Comparison of ENCODE assay signal across 23 mouse cellular contexts in the genomic region with DNA sequence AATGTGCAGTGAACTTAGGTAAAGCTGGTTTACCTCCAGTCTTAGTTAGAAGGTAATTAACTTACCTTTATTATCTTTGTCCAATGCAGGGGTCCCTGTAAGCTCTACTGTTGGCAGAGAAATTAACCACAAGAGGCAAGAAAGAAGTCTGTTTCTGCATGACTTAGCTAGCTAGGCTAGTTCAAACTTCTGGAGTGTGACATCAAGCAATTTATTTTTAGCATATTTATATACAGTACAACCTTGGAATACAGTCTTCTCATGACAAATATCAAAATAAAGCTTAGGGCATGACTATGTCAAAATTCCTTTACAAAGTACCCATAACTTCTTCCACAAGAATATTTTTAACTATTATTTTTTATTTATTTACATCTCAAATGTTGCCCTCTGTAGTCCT.
"Had no signal": no experiment of that assay in that cellular context is flagged by ENCODE, and none has a peak within 500 bp of the region (broad histone marks: within the 10 kb centered on the region; RNA-seq: fewer than 3 reads in every experiment).

No protein-coding gene starts in this region.

- H3K27me3 ChIP-seq: embryonic facial prominence, embryonic 12.5 days; embryonic facial prominence, embryonic 13.5 days; embryonic facial prominence, embryonic 15.5 days; forebrain, embryonic 12.5 days; forebrain, embryonic 13.5 days; forebrain, embryonic 15.5 days had no signal

- ATAC-seq: forebrain, embryonic 13.5 days; forebrain, embryonic 14.5 days; forebrain, embryonic 15.5 days; forebrain, embryonic 16.5 days; forebrain, postnatal 0 days had no signal

- DNase-seq: cerebellum, adult 9-10 months; cerebellum, adult 9-11 months; cerebellum, postnatal 10 days; cerebellum, postnatal 14 days; cerebellum, postnatal 25 days; cerebellum, postnatal 36 days; embryo, embryonic 11 days; forebrain, postnatal 0 days; gastrocnemius, adult 2 months; gastrocnemius, postnatal 10 days; gastrocnemius, postnatal 14 days; gastrocnemius, postnatal 25 days; gastrocnemius, postnatal 36 days; heart, adult 18-20 months; heart, adult 2 months had no signal
